Mouse (Mus musculus): ENCODE results near the gene Pdzd11. TPM values are rescaled to one million over a fixed set of nuclear protein-coding genes. Genes with fewer than 3 reads are reported as not detected.

The Pdzd11 gene
- total RNA-seq (2021): 10 to 100 TPM; 21.3 to 23.5 TPM
- long read RNA-seq, experiment 1, transcript Pdzd11-202 (7 exons, 1,041 nt): major isoform, 12 of 28 reads
- long read RNA-seq, experiment 1, transcript Pdzd11-201 (7 exons, 1,626 nt): minor isoform, 10 of 28 reads
- long read RNA-seq, experiment 1, partial matches to known transcripts: 1 of 28 reads
- long read RNA-seq, experiment 1, other reads (novel, unspliced or antisense): 4 of 28 reads
- long read RNA-seq, experiment 2, transcript Pdzd11-201 (7 exons, 1,626 nt): major isoform, 8 of 13 reads
- long read RNA-seq, experiment 2, partial matches to known transcripts: 0 of 13 reads
- long read RNA-seq, experiment 2, other reads (novel, unspliced or antisense): 1 of 13 reads

DNA sequence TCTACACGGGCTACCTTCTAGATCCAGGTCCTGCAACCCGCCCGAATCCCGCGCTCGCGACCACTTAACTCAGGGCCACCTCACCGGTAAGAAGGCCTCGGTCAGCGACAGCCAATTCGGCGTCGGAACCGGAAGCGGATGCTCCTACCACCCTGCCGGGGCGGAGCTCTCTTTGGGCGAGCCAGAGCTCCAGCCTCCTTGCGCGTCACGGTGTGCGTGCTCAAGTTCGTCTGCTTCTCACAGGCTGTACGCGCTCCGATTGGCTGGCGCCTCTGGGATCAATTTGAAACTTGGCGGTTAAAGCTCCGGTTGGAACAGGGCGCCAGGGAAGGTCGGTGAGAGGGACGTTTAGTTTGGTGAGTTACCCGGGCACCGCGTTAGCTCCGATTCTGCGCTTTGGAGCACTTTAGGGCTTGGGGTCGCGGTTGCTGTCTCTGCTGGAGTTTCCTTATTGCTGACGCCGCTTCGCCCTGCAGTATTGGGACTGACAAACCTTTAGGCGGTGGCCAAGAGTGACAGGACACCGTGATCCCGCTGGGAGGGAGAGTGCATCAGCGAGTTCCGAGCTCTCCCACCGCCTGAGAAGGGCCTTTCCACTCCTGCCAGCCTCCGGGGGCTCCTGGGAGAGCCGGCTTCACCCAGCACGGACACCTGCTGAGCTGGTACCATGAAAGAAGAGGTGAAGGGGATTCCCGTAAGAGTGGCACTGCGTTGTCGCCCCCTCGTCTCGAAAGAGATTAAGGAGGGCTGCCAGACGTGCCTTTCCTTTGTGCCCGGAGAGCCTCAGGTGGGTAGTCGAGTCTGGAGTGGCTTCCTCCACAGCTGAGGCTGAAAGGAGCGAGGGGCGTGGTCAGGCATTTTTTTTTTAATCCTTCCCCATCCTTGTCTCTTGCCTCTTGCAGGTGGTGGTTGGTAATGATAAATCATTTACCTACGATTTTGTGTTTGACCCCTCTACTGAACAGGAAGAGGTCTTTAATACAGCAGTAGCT is at the start of gene Pdzd11:
Gene Pdzd11, minus strand, starts transcription at position 767 of the 992 bp plus-strand sequence.
- DNase-seq: peak; percentile 88 to 94

- no peak for DNase-seq
Observed at GRCm38 (mm10) chrX:100664825-100665224, 38.5 kb upstream of the Pdzd11 start.

DNA sequence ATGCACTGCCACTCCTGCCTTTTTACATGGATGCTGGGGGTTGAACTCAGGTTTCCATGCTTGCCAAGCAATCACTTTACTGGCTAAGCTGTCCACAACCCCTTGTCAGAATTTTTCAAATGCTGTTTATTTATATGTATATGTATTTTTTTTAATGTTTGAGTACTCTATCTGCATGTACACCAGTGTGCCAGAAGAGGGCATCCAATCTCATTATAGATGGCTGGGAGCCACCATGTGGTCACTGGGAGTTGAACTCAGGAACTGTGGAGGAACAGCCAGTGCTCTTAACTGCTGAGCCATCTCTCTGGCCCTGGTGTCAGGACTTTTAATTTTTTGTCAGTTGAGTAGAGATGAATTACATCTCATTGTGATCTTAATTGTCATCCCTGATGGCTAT is 26.5 kb upstream of the Pdzd11 start:
- DNase-seq: no peak

GRCm38 (mm10) chrX:100638477-100638876 is 12.1 kb upstream of the Pdzd11 start:
- DNase-seq: no peak

DNA sequence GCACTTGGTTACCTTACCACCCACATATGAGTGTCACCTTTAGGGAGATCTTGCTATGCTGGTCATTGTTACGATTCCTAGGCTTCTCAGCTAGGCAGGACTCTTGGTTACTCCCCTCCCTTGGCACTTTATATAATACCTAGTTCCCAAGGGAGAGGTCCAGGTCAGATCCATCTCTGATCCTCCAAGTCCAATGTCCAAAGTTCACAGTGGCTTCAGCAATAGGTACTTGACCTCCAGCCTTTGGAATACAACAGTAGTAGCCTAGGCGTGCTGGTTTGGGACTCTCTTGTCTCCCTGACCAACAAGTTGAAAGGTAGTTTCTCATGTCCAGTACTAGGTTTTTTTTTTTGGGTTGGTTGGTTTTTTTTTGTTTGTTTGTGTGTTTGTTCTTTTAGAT is 2.7 kb upstream of the Pdzd11 start:
- DNase-seq: no peak

DNA sequence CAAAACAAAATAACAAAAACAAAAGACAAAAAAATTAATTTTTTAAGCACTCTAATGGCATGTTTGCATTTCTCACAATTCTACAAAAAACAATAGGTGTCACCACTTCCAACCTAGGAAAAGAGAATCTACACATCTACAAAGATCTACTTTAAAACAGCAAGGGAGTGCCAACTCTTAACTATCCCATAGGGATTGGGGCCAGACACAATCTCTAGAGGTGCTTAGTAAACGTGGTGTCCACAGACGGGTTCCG is 894 bp downstream of the Pdzd11 start, which contains the start of gene Kif4:
Gene Kif4, plus strand, starts transcription at position 192 of the 256 bp plus-strand sequence.
- DNase-seq: no peak

- peak in 1 of 2 experiments; percentile 6 for DNase-seq
Observed at GRCm38 (mm10) chrX:100625146-100625545, 1.2 kb downstream of the Pdzd11 start.

GRCm38 (mm10) chrX:100624242-100624641 is 2.1 kb downstream of the Pdzd11 start:
- no peak for DNase-seq

DNA sequence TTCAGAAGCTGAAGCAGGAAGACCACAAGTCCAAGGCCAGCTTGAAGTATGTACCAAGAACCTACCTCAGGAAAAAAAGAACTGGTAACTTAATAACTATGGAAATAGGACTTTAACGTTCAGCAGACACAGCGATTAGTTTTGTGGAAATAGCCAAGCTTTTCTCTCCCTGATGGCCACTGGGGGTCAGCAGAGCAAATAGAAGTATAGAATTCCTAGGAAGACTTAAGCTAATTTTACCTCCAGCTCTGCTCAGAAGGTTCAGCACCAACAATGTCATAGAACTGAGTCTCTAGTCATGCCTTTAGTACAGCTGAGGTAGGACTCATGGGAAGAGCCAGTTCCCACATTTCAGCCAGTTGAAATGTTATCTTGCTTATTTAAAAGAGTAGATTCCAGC is 5.0 kb downstream of the Pdzd11 start:
- no peak for DNase-seq

- DNase-seq: no peak
Observed at GRCm38 (mm10) chrX:100618488-100618887, 7.9 kb downstream of the Pdzd11 start.

DNA sequence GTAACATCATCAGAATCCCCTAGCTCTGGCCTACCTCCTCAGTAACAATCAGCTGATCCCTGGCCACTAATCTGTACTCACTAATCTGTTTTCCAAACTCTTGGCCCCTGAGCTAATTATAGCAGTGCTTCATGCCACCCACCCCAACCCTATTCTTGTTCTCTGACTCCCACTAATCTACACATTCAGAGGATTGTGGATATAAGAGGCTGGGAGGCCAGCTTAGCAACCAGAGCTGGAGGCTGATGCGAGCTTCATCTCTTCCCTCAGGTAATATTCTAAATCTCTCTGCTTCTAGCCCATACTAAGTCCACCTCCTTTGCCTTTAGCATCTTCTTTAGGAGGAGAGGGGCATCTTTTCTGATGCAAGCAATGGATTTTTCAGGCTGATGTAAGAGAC is 21.1 kb downstream of the Pdzd11 start, which contains the start of gene Arr3:
Gene Arr3, plus strand, starts transcription at position 184 of the 400 bp plus-strand sequence.
- DNase-seq: no peak

DNA sequence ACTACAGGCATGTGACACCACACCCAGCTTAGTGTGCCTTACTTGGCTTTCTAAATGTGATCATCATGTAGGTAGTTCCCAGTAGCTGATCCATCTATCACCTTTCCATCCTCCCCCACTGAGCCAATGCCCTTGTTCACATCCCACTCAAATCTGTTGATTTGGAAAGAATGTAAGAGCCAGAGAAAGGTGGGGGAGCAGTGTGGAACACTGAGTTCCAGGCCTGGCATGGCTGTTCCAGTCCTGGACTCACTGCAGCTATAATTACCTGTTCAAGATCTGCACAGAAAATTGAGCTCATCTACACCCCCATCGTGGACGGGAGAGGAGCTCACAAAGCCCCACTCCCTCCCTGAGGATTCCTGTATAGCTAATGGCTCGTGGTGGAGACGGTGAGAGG is 26.6 kb downstream of the Pdzd11 start:
- DNase-seq: no peak

DNA sequence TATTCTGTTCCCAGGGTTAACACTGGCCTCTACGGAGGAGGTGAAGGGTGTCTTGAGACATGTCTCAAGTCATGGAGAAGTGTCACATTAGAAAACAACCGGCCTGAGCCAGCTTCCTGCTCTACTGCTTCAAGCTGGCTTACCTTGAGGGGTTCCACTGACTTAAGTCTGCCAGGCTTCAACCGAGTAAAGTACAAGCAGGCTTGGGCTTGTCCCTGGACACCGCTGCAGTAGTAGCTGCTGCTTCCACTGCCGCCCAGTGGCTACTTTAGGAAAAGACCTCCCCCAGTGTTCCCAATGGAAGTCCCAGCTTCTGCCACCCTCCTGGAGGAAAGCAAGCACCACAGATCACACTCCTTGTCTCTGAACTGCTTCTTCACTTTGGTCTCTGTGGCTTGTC is 28.9 kb downstream of the Pdzd11 start:
- DNase-seq: peak; percentile 1 to 26

DNA sequence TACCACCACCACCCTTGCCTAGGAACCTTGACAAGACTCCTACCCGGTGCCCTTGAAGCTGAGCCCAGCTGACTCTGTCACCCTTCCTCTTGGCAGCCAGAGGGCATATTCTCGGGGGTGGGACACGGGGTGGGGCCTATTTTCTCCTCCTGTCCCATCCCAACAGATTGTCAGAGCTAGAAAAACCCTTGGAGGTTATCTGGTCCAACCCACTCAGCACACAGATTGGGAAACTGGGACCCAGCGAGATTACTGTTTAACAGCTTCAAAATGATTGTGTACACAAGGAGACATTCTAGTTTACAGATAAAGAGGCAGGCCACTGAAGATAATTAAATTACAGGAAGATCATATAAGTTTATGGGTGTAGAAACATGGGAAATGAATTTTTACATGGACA is 31.6 kb downstream of the Pdzd11 start, which contains the start of gene P2ry4:
Gene P2ry4, minus strand, starts transcription at position 79 of the 400 bp plus-strand sequence.
- no peak for DNase-seq

Other genes starting within 250 kb of the Pdzd11 start
- gene Otud6a, start 197.6 kb downstream of the Pdzd11 start, total RNA-seq (2021): not detected
- under 1 TPM in 1 of 2 experiments, not detected in 1; 0.13 TPM for gene Awat2, start 183.9 kb downstream of the Pdzd11 start, total RNA-seq (2021)
- 10 to 100 TPM; 40.2 to 43.2 TPM for gene Igbp1, start 132.3 kb downstream of the Pdzd11 start, total RNA-seq (2021)
- gene Dgat2l6, start 101.7 kb downstream of the Pdzd11 start, total RNA-seq (2021): not detected
- not detected for gene Awat1, start 54.3 kb downstream of the Pdzd11 start, total RNA-seq (2021)
- gene P2ry4, start 31.7 kb downstream of the Pdzd11 start, total RNA-seq (2021): not detected
- not detected for gene Arr3, start 21.1 kb downstream of the Pdzd11 start, total RNA-seq (2021)
- under 1 TPM; 0.31 to 0.35 TPM for gene Kif4, start 831 bp downstream of the Pdzd11 start, total RNA-seq (2021)
- under 1 TPM in 1 of 2 experiments, not detected in 1; 0.36 TPM for gene Gdpd2, start 103.3 kb upstream of the Pdzd11 start, total RNA-seq (2021)
- 1 to 10 TPM; 2.1 to 2.8 TPM for gene Dlg3, start 141.2 kb upstream of the Pdzd11 start, total RNA-seq (2021)